Mouse (Mus musculus) forebrain, embryonic 14.5 days (tissue): ENCODE results near the gene Pgm5. TPM values are rescaled to one million over a fixed set of nuclear protein-coding genes. Genes with fewer than 3 reads are reported as not detected.

Source experiments
- ATAC-seq: fragments of 200-750 bp; cut with Nextera tagmentation; 2 replicates; pipeline ENCODE4 v1.8.0; 2017; ENCODE audit warnings: mild to moderate bottlenecking, moderate library complexity
- DNase-seq: peaks from one replicate; pipeline ENCODE4 v3.0.0-alpha.2; 2015; ENCODE audit warnings: low spot score
- H3K27ac ChIP-seq: fragments of 300-500 bp; sonication (generic); 2 replicates; pipeline ENCODE4 v1.5.1; 2014; ENCODE audit warnings: low read depth, mild to moderate bottlenecking, control low read depth, low read length, moderate library complexity
- H3K27me3 ChIP-seq: fragments of 300-500 bp; sonication (generic); replicated peaks from 2 replicates; pipeline ENCODE4 v1.6.1; 2014; ENCODE audit warnings: low read length, control low read depth, mixed read lengths; ENCODE audit not compliant: control insufficient read depth, insufficient read depth
- H3K36me3 ChIP-seq: fragments of 300-500 bp; sonication (generic); 2 replicates; pipeline ENCODE4 v1.6.1; 2014; ENCODE audit warnings: low read length, control low read depth; ENCODE audit not compliant: control insufficient read depth, insufficient read depth
- H3K4me1 ChIP-seq: fragments of 300-500 bp; sonication (generic); 2 replicates; pipeline ENCODE4 v1.6.1; 2014; ENCODE audit warnings: antibody characterized with exemption, low read length, control low read depth; ENCODE audit not compliant: control insufficient read depth, insufficient read depth
- H3K4me2 ChIP-seq: fragments of 300-500 bp; sonication (generic); 2 replicates; pipeline ENCODE4 v1.6.1; 2014; ENCODE audit warnings: mild to moderate bottlenecking, control low read depth, low read length
- H3K4me3 ChIP-seq: fragments of 300-500 bp; sonication (generic); 2 replicates; pipeline ENCODE4 v1.5.1; 2014; ENCODE audit warnings: low read depth, low read length, control low read depth
- H3K9ac ChIP-seq: fragments of 300-500 bp; sonication (generic); 2 replicates; pipeline ENCODE4 v1.6.1; 2014; ENCODE audit warnings: mild to moderate bottlenecking, low read length, control low read depth, moderate library complexity
- H3K9me3 ChIP-seq: fragments of 300-500 bp; sonication (generic); replicated peaks from 2 replicates; pipeline ENCODE4 v1.6.1; 2016; ENCODE audit warnings: low read length, control low read depth, mixed read lengths; ENCODE audit not compliant: control insufficient read depth
- WGBS: fragments of 180-500 bp; shearing (Covaris S2); extraction: QIAGEN DNeasy Blood & Tissue Kit; methylation state at CpG from one replicate; pipeline ENCODE4 v1.1.7; 2014; 5-methylcytosine and 5-hydroxymethylcytosine counted together
- polyA plus RNA-seq: library from polyadenylated mRNA; unstranded; fragments of >200 nt; fragmentation: Nextera tagmentation; extraction: Ambion mirVana; gene quantifications from 2 replicates; pipeline ENCODE4 v1.2.1, GENCODE M21; 2014

Gene Pgm5
- polyA plus RNA-seq, 1 experiment from 2014 or later, result 0.25 TPM

- DNase-seq (no peak), ATAC-seq (no peak)
- no peaks in the 10 kb centered on the region for H3K36me3 ChIP-seq
- H3K9me3 ChIP-seq, result no peaks in the 10 kb centered on the region
- H3K9ac ChIP-seq, result no peak overlapping the region
- no peak overlapping the region for H3K4me3 ChIP-seq
- H3K4me1 ChIP-seq, result no peaks in the 10 kb centered on the region
- H3K27me3 ChIP-seq, result no peaks in the 10 kb centered on the region
- H3K27ac ChIP-seq, result no peak overlapping the region
- H3K4me2 ChIP-seq, result no peak overlapping the region
- 94% methylated on average over 3 of the region's 3 CpGs for WGBS
These were observed 122.9 kb downstream of the Pgm5 start for GRCm38 (mm10) chr19:24738786-24739185.

GRCm38 (mm10) chr19:24738026-24738425, 123.6 kb downstream of the Pgm5 start:
- Histone ChIP-seq H3K27ac (no peak overlapping the region), H3K4me2 (no peak overlapping the region), H3K27me3 (no peaks in the 10 kb centered on the region), H3K9ac (no peak overlapping the region), H3K4me3 (no peak overlapping the region), H3K4me1 (no peaks in the 10 kb centered on the region), H3K9me3 (no peaks in the 10 kb centered on the region), H3K36me3 (no peaks in the 10 kb centered on the region)
- WGBS, result 87% methylated on average over 5 of the region's 5 CpGs
- DNase-seq, result no peak
- no peak for ATAC-seq

GRCm38 (mm10) chr19:24735484-24736128, 126.0 kb downstream of the Pgm5 start:
- no peaks in the 10 kb centered on the region for H3K9me3 ChIP-seq
- H3K27ac ChIP-seq, result no peak overlapping the region
- H3K9ac ChIP-seq, result no peak overlapping the region
- H3K4me3 ChIP-seq, result no peak overlapping the region
- WGBS, result 39% methylated on average over 6 of the region's 6 CpGs
- H3K27me3 ChIP-seq, result no peaks in the 10 kb centered on the region
- ATAC-seq (0 out of 2 replicates have a peak, but pooled peaks have one; percentile 23), DNase-seq (peak; percentile 29)
- H3K4me1 ChIP-seq, result no peaks in the 10 kb centered on the region
- H3K4me2 ChIP-seq, result no peak overlapping the region
- H3K36me3 ChIP-seq, result no peaks in the 10 kb centered on the region

DNA sequence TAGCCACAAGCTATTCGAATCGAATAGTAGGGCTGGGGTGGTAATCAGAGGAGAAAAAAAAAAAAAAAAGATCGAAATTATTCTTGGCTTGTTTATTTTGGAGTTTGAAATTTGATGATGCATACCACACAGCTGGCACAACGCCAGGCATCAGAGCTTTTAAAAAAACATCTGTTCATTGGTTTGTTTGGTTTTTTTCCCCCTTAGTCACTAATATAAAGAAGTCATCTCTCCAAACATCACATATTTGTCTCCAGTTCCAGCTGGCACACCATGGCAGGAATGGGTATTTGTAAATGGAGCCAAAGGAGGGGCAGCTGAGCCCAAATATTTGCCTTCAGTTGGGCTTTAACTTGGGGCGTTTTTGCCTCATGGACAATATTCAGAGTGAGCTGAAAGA, 131.0 kb downstream of the Pgm5 start:
- no peak overlapping the region for H3K9ac ChIP-seq
- 70% methylated on average over 5 of the region's 5 CpGs for WGBS
- ATAC-seq (no peak), DNase-seq (peak; percentile 56)
- H3K4me2 ChIP-seq, result no peak overlapping the region
- no peaks in the 10 kb centered on the region for H3K27me3 ChIP-seq
- no peaks in the 10 kb centered on the region for H3K9me3 ChIP-seq
- no peaks in the 10 kb centered on the region for H3K36me3 ChIP-seq
- H3K27ac ChIP-seq, result no peak overlapping the region
- no peak overlapping the region for H3K4me3 ChIP-seq
- no peaks in the 10 kb centered on the region for H3K4me1 ChIP-seq

GRCm38 (mm10) chr19:24724362-24724761, 137.3 kb downstream of the Pgm5 start:
- H3K4me1 ChIP-seq, result no peaks in the 10 kb centered on the region
- no peak overlapping the region for H3K4me3 ChIP-seq
- no peaks in the 10 kb centered on the region for H3K36me3 ChIP-seq
- no peak for ATAC-seq
- H3K9ac ChIP-seq, result no peak overlapping the region
- no peaks in the 10 kb centered on the region for H3K9me3 ChIP-seq
- WGBS, result 87% methylated on average over 10 of the region's 10 CpGs
- no peaks in the 10 kb centered on the region for H3K27me3 ChIP-seq
- no peak for DNase-seq
- no peak overlapping the region for H3K4me2 ChIP-seq
- no peak overlapping the region for H3K27ac ChIP-seq

DNA sequence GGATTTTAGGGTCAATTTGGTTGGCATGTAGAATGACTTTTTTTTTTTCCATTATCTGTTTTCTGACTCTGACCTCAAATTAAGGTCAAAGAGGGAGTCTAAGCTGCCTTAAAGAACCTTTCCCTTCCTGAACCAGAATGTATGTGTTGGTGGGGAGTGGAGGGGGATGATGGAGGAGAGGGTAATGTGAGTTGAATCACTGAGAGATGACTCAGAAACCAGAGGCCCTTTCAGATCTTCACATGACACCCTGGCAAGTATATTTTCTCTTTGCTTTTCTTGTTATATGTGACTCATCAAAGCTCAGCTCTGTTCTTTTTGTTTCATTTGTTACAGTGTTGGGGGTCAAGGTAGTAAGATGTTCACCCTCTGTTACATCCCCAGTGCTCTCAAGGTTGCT, 141.2 kb downstream of the Pgm5 start:
- no peak overlapping the region for H3K27ac ChIP-seq
- H3K4me1 ChIP-seq, result no peaks in the 10 kb centered on the region
- ATAC-seq (no peak), DNase-seq (no peak)
- H3K27me3 ChIP-seq, result no peaks in the 10 kb centered on the region
- no peak overlapping the region for H3K4me3 ChIP-seq
- H3K9ac ChIP-seq, result no peak overlapping the region
- H3K9me3 ChIP-seq, result no peaks in the 10 kb centered on the region
- H3K36me3 ChIP-seq, result no peaks in the 10 kb centered on the region
- H3K4me2 ChIP-seq, result no peak overlapping the region

DNA sequence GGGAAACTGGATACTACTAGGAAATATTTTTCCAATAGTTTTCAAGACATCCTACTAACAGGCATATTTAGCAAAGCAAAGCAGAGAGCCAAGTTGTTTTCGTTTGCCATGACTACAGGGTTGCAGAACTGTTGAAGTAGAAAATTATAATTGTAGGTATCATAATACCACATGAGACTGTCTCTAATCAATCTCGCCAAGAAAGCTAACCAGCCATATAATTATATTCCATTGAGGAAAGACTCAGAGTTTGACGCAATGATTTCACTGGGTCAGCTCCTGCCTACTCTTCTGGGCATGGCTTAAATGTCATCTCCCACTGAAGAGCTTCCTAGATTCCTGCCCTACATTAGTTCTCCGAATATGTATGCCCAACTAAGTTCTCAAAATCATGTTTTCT, 142.2 kb downstream of the Pgm5 start:
- Histone ChIP-seq H3K9me3 (no peaks in the 10 kb centered on the region), H3K4me2 (no peak overlapping the region), H3K36me3 (no peaks in the 10 kb centered on the region), H3K4me1 (no peaks in the 10 kb centered on the region), H3K9ac (no peak overlapping the region), H3K4me3 (no peak overlapping the region), H3K27me3 (no peaks in the 10 kb centered on the region), H3K27ac (no peak overlapping the region)
- DNase-seq (no peak), ATAC-seq (no peak)
- WGBS, result 59% methylated on average over 4 of the region's 4 CpGs

DNA sequence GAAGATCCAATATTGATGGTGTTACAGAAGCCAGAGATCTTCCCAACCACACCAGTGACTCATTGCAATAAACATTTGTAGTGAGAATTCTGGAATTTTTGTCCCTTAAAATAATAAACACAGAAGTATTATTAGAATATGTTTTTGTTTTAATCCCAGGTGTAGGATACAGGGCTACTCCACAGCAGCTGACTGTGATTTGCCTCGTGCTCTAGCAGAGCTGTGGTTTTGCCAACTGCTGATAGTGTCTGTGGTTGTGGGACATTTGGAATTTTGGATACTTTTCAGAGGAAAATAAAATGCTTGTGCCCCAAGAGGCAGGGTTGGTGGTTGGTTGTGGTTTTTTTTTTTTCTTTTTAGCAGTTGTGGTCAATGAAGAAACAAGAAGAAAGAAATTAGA, 143.6 kb downstream of the Pgm5 start:
- H3K4me1 ChIP-seq, result no peaks in the 10 kb centered on the region
- no peak overlapping the region for H3K27ac ChIP-seq
- no peak for DNase-seq
- no peaks in the 10 kb centered on the region for H3K27me3 ChIP-seq
- no peak overlapping the region for H3K9ac ChIP-seq
- H3K4me2 ChIP-seq, result no peak overlapping the region
- H3K36me3 ChIP-seq, result no peaks in the 10 kb centered on the region
- WGBS, result 88% methylated on average over 1 of the region's 1 CpGs
- no peaks in the 10 kb centered on the region for H3K9me3 ChIP-seq
- ATAC-seq, result no peak
- H3K4me3 ChIP-seq, result no peak overlapping the region

GRCm38 (mm10) chr19:24716303-24717097, 145.2 kb downstream of the Pgm5 start:
- H3K36me3 ChIP-seq, result no peaks in the 10 kb centered on the region
- no peak overlapping the region for H3K4me3 ChIP-seq
- ATAC-seq, result no peak
- peak; percentile 32 for DNase-seq
- H3K27ac ChIP-seq, result no peak overlapping the region
- H3K9ac ChIP-seq, result no peak overlapping the region
- no peaks in the 10 kb centered on the region for H3K9me3 ChIP-seq
- WGBS, result 81% methylated on average over 7 of the region's 7 CpGs
- H3K27me3 ChIP-seq, result no peaks in the 10 kb centered on the region
- H3K4me2 ChIP-seq, result no peak overlapping the region
- H3K4me1 ChIP-seq, result no peaks in the 10 kb centered on the region
